Mouse (Mus musculus) ES-Bruce4 (cell line): ENCODE data around the gene Gm5127.

Source experiments
- CTCF ChIP-seq: IDR thresholded peaks from one replicate; pipeline ENCODE4 v1.8.1; 2011; ENCODE audit warnings: low read depth, low read length
- EP300 ChIP-seq: IDR thresholded peaks from 2 replicates; pipeline ENCODE4 v1.6.1; 2011; ENCODE audit warnings: low read depth, low read length; ENCODE audit not compliant: insufficient read depth
- POLR2A ChIP-seq: IDR thresholded peaks from one replicate; pipeline ENCODE4 v1.8.1; 2011; ENCODE audit warnings: low read length; ENCODE audit not compliant: insufficient read depth

DNA sequence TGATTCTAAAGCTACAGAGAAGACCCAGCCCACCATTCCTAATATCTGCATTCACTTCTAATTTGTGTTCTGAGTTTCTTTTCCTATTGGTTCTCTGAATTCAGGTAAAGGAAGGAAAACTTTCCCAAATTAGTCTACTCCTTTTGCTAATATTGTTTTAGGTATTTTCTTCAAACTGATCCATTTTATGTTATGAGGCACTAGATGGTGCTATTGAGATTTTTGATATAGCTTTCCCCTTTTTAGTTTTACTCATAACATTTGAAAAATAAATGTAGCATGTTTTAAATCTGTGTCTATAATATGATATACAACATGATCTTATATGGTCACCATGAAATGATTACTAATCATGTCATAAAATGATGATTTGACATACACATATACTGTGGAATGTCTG is 2.6 kb upstream of the Gm5127 start:
- TF ChIP-seq CTCF (no peak), POLR2A (no peak), EP300 (no peak)
